Mouse (Mus musculus) natural killer cell, adult 2 months (primary cell): ENCODE data around the gene Gm10803.
"Not testable (repeated sequence)": the region's sequence is repeated elsewhere in the genome, so short reads cannot be mapped to it uniquely, and the experiment has no call there.

Experiments
- DNase-seq, 2 experiments: peaks; one replicate each; pipeline ENCODE4 v3.0.0; 2022; ENCODE audit warnings: low spot score in 2 of 2

Gm10803 gene

DNA sequence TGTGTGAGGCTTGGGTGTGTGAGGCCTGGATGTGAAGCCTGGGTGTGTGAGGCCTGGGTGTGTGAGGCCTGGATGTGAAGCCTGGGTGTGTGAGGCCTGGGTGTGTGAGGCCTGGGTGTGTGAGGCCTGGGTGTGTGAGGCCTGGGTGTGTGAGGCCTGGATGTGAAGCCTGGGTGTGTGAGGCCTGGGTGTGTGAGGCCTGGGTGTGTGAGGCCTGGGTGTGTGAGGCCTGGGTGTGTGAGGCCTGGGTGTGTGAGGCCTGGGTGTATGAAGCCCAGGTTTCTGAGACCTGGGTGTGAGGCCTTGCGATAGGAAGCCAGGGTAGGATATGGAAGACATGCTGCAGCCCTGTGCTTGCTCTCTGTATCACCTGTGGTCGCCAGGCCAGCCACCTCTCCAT is at the start of gene Gm10803:
TSS of gene Gm10803 (plus strand) at position 301 of the 400 bp plus-strand sequence.
- not testable (repeated sequence) for DNase-seq

DNA sequence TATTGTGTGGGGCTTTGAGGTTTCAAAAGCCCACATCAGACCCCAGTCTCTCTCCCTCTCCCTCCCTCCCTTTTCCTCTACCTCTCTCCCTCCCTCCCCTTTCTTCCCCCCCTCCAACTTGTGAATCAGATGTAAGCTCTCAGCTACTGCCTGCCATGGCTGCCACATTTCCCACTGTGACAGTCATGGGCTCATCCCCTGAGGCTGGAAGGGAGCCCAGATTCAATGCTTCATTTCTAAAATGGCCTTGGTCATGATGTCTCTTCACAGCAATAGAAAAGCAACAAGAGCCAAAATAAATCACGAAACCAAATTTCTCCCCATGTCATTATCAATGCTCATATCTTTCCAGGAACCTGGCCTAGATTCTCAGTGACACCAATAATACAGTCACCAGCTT is 49.5 kb upstream of the Gm10803 start:
- DNase-seq, result no peak

DNA sequence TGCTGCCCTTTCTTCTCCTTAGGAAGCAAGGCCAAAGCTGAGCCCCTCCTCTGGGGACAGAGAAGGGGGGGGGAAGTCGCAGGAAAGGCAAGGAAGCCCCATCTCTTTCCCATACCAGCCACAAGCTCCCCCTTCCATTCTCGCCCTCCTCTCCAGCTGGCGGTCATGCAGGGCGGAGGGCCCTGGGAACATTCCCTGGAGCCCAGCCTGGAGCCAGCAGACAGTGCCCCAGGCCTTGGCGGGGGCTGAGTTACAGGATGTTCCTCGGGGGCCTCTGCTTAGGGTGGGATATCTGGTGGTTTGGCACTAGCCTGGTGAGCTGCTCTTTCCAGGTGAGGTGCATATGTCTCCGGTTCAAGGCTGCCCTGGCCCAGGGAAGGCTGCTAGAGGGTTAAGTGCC is 48.2 kb upstream of the Gm10803 start:
- DNase-seq, result no peak

DNA sequence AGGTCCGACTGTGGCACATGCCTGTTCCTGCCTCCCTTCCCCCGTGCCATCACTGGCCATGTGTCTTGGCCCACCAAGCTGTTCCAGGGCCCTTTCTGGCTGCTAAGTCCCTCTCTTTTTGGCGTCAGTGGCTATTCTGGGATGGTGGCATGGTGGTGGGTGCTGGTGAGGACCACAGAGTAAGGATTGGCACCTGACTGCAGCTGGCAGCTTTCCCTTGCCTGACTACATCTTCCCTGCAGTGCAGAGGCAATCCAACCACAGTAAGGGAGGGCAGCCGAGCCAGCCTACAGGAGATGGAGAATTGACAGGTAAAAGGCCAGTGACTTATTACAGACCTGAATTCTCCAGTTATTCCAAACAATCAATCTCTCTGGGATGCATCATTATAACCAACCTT is 45.1 kb upstream of the Gm10803 start:
- DNase-seq, result no peak

DNA sequence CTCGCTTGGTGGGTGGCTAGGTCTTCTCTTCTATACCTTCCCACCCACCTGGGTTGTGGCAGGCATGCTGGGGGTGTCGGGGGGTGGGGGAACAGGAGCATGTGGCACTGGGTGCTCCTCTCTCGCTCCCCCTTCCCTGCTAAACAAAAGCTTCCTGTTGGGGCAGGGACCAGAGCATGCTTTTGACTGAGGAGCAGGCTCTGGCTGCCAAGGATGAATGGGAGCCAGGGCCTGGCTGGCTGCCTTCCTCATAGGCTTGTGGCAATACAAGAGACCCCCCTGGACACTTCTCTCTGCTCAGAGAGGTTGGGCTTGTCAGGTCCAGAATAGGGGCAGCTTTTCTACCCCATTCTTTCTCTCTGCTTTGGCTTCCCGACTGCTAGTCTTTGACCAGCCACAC is 39.3 kb upstream of the Gm10803 start:
- DNase-seq, result no peak

DNA sequence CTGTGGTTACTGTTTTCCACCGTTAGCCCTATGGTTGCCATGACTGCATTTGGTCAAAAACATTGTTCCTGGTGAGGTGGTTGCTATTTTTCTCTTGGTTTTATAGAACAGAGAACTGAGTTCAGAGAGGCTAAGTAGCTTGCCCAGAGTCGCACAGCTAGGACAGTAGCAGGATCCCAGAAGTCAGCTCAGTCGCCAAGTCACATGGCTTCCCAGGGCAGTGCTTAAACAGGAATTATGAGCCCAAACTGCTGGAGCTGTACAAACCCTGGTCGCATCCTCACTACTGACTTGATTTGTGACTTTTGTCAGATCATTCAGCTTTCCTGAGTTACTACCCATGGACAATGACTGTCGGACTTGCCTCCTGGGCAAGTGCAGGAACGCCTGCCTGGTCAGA is 38.8 kb upstream of the Gm10803 start:
- DNase-seq, result no peak

DNA sequence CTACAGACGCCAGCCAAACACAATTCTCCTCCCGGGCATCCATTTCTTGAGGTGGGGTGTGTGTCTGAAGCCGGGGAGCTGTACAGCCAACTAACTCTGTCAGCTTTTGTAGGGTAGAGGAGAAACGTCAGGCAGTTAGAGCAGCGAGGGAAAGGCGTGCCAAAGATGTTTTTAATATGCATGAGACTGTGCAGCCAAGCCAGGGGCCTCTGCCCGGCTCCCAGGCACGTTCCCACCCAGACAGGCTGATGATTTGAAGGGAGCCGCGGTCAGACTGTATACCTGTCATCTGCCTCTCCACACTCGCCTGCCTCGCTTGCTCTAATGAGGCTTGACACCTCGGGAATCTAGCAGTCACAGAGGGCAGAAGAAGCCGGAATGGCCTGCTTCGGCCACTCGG is 38.4 kb upstream of the Gm10803 start:
- DNase-seq, result no peak

DNA sequence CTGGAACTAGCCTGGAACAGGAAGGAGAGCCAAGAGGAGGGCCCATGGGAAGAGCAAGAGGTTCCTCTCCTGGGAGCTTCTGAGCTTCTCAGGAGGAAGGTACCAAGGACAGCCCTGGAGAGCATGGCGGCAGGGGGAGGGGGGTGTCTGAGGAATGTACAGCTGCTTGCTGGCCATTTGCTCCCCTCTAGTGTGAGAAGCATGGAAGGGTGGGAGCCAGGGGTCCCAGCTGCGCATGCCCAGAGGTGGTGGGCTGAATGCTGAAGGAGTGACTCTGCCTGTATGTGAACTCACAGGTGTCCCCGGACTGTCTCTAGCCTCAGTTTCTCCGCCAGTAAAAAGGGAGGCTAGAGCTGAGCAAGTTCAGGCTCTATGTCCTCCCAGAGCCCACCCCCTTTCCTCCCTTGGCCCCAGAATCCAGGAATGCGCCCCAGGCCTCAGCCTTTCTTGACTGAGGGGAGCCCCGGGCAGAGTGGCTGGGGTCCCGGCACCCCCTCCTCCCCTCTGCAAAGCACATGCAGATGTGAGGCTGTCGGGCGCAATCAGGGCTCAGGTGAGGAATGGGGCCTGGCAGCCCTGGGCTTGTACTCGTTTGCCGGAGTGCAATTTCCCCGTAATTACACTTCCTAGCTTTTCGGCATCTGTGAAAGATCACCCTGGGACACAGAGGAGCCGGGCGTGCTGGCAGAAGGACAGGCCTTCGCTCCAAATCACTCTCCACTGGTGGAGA is 35.2 kb upstream of the Gm10803 start:
- DNase-seq, result no peak

DNA sequence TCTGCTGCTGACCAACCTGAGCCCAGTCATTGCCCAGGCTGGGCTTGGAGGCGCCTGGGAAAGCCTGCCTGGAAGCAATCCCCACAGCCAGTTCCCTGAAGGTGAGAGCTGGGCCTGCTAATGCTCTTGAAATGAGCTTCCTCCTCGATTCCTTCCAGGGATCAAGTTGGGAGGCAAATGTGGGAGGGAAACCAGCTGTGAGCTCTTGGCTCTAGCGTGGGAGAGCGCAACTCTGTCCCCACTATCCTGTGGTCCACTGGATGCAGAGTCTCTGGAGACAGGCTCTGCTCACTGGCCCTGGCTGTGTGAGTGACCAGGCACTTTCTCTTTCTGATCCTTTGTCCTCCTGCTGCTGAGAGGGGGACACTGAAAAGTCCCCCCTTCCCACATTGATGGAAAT is 30.8 kb upstream of the Gm10803 start:
- DNase-seq, result no peak

DNA sequence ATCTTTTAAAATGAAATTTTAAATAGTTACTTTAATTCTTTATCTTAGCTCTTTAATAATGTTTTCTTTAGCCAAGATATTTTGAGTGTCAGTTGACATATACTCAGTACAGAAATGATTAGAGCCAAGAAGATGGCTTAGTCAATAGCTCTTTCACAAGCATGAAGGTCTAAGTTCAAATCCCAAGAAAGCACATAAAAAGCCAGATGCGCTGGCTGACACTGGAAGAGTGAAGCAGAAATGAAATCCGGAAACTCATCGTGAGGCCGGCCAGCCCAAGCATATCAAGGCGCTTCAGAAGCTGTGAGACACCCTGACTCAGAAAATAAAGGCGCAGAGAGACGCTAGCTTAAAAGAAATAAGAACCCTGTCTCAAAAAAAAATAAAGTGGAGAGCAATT is 26.5 kb upstream of the Gm10803 start:
- no peak for DNase-seq

DNA sequence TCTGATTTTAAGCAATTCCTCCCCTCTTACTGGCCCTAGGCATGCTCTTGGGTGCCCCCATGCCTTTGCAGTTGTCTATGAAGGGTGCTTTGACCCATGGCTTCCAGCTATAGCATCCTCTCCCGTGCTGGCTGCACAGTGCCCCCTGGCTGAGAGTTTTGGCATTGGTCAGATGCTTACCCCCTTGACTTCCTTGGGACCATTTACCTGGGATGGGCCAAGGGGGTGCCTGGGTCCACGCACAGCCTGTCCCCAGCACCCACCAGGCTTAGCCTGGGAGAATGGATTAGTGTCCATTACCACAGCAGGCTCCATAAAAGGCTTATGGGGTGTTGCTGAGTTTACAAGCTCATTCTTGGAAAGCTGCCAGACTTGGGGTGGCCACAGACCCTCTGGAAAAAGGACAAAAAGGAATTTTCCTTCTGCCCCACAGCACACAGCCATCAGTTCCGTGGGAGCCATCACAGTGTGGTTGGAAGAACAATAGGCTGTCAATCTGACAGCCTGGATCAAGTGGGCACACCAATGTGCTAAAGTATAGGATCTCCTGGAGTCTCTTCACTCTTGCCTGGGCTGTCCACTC is 22.9 kb upstream of the Gm10803 start:
- no peak for DNase-seq

DNA sequence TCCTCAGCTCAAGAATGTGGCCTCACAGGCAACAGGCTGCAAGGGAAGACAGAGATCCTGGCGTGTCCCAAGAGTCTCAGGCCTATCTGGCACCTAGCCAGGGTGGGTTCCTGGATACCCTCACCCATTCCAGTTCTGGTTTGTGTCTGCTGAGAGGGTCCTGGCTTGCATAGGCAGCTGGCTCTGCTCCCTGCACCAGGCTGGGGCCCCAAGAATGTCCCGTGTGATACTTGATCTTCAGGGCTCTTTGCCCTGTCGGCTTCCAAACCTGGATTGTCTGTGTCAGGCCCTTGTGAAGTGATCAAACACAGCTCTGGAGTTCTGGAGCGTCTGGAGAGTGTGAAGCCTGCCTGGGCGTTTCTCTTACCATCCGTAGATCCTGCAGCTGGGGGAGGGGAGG is 22.2 kb upstream of the Gm10803 start:
- DNase-seq, result no peak

DNA sequence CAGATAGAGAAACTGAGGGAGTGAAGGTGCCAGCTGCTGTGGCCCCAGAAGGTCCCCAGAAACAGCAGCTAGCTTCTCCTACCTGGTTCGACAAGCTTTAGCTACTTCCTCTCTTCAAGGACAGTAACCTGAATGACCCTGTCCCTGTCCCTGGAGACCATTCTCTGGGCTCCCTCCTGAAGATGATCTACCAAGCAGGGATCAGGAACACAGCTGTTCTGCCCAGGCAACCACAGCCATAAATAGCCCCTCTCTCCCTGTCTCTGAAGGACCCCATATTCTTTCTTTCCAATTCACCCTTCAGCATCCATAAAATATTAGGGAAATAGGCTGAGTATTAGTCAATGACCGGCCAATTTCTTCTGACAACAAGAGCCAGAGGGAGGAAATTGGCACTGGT is 18.6 kb upstream of the Gm10803 start:
- no peak for DNase-seq

DNA sequence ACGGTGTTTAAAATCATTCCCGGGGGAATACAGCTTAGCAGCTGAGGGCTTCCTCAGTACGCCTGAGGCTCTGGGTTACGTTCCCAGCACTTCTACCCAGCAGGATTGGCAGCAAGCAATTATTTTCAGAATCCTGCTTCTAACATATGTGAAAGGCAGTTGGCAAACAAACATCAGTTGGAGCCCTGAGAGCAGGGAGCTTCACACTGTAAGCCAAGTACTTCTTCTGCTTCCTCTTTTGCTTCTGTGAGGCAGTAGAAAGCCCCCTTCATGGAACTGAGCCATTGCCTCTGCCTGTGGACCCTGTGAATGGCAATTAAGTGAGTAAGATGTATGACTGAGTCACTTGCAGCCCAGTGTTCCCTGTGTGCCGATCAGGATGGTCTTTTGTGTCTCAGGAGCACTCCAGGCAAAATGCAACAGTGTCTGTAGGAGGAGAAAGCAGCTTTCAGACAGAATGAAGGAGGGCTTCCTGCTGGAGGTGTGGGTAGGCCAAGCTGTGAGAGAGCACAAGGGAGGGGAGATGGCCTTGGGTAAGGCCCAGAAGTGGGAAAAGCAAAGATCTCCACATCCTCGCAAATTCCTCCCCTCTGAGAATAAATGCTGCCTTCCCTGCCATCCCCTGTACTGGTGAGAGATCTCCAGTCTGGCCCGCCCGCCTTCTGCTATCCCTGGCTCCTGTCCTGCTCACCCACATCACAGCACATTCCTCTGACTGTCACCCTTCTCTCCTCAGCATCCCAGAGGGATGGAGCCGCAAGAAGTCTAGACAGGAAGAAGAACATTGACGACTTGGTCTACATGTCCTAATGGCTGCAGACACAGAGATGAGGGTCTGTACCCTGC is 7.5 kb upstream of the Gm10803 start:
- no peak for DNase-seq

DNA sequence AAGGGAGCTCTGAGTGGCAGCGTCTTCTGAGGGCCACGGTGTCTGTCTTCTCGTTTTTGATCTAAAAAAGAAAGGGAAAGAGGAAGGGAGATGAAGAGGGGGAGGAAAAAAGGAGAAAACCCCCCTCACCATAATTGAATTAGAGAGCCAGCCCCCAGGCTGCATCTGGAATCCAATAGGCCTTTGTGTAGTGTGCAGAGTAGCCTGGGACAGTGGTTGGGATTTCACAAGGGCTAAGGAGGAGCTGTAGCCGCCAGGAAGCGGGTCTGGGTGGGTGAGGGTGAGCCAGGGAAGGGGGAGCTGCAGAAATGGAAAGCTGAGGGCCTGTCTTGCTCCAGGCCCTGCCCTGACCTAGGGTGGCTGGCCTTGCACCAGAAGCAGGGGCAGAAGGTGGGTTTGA is 6.5 kb upstream of the Gm10803 start:
- no peak for DNase-seq

DNA sequence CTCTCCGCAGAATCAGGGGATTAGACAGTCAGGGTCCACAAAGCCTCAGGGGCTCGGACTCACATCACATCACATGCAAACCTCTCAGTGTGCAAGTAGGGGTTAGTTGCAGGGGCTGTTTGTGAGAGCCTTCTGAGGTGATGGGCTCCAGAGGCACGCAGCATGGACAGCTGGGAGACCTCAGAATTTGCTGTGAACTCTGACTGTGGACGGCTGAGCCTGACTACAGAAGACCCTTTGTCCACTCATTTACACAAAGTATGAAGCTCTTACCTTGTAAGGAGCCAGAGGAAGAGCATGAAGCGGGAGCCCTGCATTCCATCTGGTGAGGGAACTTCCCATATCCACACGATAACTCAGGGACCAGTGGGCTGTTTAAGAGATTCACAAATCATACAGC is 5.3 kb downstream of the Gm10803 start:
- no peak for DNase-seq

DNA sequence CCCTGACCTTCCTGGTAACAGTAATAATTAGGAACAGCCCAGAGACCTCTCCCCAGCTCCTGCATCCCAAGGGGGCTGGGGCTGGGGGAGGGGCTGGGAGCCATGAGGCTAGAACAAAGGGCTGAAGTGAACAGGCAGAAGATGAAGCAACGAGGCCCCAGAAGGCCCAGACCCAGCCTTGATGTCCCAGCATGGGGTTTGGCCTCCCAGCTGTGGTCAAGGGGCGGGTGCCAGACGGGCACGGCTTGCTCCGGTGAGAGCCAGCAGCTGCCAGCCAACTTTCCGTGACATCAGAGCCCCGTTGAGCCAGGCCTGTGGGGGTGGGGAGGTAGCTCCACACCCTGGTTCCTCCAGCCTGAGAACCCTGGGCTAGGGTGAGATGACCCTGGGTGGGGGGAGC is 7.3 kb downstream of the Gm10803 start:
- no peak for DNase-seq

DNA sequence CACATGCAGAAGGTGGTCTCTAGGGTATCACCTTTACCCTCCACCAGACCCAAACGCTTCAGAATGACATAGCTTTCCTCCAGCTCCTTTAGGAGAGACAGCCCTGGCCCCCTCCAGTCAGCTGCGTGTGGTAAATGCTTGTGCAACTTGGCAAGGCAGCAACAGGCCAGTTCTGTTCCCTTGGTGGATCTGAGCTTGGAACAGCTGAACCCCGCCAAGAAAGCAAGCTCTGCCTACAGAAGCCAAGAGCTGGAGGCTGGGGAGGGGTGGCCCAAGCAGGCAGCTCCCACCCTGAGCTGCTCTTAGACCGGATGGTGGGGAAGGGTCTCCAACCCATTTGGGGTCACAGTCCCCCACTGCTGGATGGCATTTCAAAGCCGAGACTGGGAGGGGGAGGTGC is 12.2 kb downstream of the Gm10803 start:
- DNase-seq, result no peak

DNA sequence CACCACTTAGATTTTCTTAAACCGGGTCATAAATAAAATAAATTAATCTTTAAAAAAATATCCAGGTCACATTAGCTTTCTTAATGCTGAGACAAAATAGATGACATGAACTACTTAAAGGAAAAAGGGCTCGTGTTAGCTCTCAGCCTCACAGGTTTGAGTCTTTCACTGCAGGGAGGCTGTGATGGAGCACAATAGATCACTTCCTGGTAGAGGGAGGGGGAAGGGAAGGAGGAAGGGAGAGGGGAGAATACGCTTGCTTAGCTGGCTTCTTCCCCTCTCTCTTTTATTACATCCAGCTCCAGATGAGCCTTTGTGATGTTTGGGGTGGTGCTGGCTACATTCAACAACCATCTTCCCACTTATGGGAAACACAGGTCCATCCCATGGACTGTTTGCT is 20.9 kb downstream of the Gm10803 start:
- no peak for DNase-seq

DNA sequence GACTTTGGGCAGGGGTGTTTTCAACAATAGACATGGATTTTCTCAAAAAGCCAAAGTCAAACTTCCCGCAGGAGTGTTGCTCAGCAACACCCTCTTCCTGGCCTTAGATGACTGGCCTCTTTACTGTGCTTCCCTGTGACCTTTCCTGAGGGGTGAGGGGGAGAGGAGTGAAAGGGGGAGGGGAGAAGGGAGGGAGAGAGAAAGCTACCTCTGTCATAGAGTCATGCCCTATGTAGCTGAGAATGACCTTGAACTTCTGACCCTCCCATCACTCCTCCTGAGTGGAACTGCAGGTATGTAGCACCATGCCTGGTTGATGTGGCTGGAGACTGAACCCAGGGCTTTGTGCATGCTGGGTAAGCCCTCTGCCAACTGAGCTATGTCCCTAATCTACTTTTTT is 25.5 kb downstream of the Gm10803 start:
- no peak for DNase-seq

DNA sequence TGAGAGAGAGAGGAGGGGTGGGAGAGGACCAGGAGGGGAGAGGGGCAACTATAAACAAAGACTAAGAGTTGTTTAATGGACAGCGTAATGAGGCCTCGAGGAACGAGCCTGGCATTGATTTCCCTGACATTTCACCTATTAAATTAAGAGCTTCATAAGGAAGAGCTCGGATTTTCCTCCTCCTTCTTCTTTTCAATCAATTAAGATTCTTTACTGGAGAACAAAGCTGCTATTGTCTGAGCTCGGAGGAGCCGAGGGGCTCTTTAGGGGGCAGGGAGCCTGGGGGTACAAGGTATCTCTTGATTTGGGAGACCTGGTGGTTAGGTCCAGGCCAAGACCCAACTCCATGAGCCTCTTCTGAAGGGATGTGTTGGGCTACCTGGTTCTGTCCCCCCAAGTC is 27.1 kb downstream of the Gm10803 start:
- no peak for DNase-seq

DNA sequence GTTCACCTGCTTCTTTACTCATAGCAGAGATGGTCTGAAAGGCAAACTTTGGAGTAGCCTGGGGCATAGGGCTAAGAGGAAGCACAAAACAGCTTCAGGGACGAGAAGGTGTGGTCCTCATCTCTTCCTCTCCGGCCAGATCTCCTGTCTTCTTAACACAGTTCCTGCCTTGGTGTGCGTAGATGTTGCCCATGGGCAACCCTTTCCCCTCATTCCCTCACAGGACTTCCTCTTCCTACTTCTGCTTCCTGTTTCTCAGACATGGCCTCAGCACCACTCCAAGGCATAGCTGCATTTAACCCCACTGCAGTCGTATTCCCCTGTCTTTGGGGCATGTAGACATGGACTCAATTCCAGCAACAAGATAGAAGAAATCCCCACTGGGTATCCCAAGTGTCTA is 29.5 kb downstream of the Gm10803 start:
- DNase-seq, result no peak

DNA sequence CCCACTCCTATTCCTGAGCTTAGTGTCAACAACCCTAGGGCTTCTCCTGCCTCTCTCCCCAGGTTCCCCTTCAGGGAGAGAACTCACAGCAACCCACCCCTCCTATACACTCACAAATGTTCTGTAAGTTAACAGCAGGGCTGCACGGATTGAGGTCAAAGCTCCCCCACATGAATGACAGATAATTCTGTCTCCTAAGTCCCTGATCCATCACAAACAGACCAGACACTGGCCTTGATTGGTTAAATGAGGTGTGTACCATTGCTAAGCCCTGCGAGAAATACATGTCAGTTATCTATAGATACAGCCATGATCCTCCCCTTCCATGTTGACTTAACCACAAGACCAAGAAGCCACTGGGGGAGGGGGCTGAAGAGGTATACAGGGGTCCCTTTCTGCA is 31.3 kb downstream of the Gm10803 start:
- DNase-seq, result no peak
